Mouse (Mus musculus): ENCODE measurements at regions not wholly inside any gene's neighbourhood (a gene's known extent, or its start where the extent isn't known, plus 50 kb on each side); places are given as distances from the start of the nearest gene placed in this dataset.

GRCm38 (mm10) chr3:154513566-154513965, 82.9 kb upstream of the Cryz start:
- DNase-seq (ENCODE audit: low spot score in 2 of 2), result no peak

DNA sequence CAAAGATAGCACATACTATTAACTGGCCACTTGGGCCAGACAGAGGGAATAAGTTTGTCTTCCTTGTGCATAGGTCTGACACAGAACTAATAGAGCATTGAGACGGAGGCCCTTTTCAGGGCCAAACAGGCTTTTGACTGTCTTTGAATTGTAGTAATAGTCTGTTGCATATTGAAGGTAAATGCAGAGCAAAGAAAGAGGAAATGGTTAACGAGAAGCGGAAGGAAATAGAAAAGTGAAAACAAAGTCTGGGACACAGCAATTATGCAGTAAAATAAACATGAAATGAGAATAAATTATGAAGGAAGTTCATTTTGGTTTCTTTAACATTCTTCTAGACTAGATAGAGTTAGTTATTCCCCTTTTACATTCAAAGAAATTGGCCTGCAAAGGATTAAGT, 86.4 kb upstream of the Cryz start:
- DNase-seq (ENCODE audit: low spot score in 2 of 2), result no peak

GRCm38 (mm10) chr3:154509394-154509793, 87.1 kb upstream of the Cryz start:
- DNase-seq (ENCODE audit: low spot score in 2 of 2), result no peak

DNA sequence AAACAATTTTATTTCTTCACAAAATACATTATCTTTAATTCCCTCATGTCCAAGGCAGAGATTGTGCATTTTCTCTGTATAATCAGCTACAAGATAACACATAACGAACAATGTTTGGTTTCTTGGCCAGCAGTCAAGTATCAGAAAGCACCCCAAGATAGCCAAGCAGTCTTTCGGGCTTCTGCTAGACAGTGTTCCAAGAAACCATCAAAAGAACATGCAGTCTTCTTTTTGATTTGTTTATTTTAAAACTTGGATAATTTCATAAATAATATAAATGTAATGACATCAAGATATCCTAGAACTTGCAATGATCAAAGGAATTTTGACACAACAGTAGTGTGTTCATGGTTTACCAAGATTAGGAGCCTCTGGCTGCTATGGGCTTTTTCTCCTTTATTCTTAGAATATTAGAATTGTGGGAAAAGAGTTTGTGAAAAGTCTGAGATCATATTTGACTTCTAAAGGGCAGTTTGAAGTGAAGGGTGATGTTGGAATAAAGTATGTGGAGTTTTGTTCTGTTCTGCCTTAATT, 103.1 kb upstream of the Cryz start:
- no peak for DNase-seq (ENCODE audit: low spot score in 2 of 2)

DNA sequence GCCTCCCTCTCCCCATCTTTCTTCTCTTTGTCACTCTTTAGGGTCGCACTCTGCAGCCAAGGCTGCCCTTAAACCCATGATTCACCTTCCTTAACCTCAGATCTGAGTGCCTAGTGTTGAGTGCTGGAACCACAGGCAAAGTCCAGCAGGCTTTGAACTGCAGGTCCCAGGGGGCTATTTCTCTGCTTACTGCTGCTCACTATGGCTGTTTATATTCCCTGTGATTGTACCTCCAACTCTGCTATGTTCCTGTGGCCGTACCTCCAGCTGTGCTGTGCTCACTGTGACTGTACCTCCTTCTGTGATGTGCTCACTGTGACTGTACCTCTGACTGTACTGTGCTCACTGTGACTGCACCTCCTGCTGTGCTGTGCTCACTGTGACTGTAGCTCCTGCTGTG, 124.1 kb upstream of the Cryz start:
- DNase-seq (ENCODE audit: low spot score in 2 of 2), result no peak

- DNase-seq (ENCODE audit: low spot score in 2 of 2), result peak; percentile 14 to 21
Observed at GRCm38 (mm10) chr3:154467581-154468374, 128.7 kb upstream of the Cryz start.

- no peak for DNase-seq (ENCODE audit: low spot score in 2 of 2)
Observed at GRCm38 (mm10) chr3:154458208-154458607, 127.7 kb upstream of the Lhx8 start.

DNA sequence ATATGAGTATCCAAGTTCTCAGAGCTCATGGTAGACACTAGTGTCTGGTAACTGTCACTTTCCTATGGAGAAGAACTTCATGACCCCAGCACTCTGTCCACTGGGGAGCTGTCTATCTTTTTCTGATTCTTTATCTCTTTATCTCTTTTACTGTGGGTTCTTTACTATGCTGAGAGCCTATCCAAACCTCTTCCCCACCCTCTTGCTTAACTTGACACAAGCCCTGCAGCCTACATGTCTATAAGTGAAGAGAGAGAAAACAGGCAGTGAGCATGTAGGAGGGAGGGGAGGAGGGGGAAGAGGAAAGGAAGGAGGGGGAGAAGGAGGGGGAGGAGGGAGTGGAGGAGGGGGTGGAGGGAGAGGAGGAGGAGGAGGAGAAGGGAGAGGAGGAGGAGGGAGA, 122.6 kb upstream of the Lhx8 start:
- DNase-seq (ENCODE audit: low spot score in 2 of 2), result no peak

- DNase-seq (ENCODE audit: low spot score in 2 of 2), result no peak
Observed at GRCm38 (mm10) chr3:154452585-154452984, 122.1 kb upstream of the Lhx8 start.

GRCm38 (mm10) chr3:154451169-154451568, 120.7 kb upstream of the Lhx8 start:
- peak; percentile 6 to 13 for DNase-seq (ENCODE audit: low spot score in 2 of 2)

DNA sequence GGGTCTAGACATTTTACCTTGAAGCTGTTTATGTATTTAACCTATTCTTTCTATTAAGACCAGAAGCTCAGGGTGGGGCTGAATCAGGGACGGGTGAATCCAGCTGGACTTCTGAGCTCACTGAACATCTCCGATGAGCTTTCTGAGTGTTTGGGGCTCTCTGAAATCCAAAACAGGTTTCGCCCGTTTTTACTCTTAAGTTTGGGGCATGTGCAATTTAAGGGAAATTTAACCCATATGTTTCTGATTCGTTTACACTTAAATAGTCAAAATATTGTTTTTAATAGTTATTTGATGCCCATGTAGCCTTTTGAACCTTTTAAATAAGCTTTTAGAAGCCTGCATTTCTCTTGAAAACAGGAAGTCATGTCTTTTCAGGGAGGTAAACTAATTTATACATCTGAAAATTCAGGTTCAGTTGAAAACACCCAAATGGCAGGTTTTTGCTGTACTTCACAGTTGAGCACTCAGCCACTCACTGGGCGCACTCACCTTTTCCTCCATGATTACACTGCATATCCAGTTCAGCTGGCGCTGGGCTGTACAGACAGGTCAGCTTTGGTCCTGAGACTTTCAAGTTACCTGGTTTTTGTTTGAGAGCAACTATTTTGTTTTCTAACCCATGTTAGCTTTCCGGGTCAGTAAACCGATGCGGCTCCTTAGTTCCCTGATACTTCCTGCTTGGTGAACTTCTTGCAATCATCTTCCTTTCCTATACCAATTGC, 113.1 kb upstream of the Lhx8 start:
- no peak for DNase-seq (ENCODE audit: low spot score in 2 of 2)

- DNase-seq (ENCODE audit: low spot score in 2 of 2), result no peak
Observed at GRCm38 (mm10) chr3:154441454-154441853, 111.0 kb upstream of the Lhx8 start.

GRCm38 (mm10) chr3:154440899-154441298, 110.4 kb upstream of the Lhx8 start:
- DNase-seq (ENCODE audit: low spot score in 2 of 2), result no peak

DNA sequence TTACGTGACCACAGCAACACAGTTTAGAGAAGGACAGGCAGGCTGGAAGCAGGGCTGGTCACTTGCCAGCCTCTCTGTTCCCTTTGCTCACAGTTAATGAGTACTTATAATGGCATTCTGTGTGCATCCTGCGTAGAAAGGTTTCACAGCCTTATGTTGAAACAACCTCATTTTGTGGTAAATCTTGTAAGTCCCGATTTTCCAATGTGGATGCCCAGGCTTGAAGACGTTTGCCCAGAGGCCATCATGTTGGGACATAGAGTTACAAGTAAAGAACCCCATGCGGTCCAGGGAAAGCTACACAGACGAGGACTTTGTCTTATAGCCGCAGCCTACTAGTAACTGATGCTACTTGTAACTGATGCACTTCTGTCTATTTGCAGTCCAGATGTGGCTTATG, 100.4 kb upstream of the Lhx8 start:
- DNase-seq (ENCODE audit: low spot score in 2 of 2), result no peak

GRCm38 (mm10) chr3:154429666-154430065, 99.2 kb upstream of the Lhx8 start:
- no peak for DNase-seq (ENCODE audit: low spot score in 2 of 2)

GRCm38 (mm10) chr3:154424589-154424988, 94.1 kb upstream of the Lhx8 start:
- DNase-seq (ENCODE audit: low spot score in 2 of 2), result no peak

GRCm38 (mm10) chr3:154421461-154421950, 91.0 kb upstream of the Lhx8 start:
- no peak for DNase-seq (ENCODE audit: low spot score in 2 of 2)

DNA sequence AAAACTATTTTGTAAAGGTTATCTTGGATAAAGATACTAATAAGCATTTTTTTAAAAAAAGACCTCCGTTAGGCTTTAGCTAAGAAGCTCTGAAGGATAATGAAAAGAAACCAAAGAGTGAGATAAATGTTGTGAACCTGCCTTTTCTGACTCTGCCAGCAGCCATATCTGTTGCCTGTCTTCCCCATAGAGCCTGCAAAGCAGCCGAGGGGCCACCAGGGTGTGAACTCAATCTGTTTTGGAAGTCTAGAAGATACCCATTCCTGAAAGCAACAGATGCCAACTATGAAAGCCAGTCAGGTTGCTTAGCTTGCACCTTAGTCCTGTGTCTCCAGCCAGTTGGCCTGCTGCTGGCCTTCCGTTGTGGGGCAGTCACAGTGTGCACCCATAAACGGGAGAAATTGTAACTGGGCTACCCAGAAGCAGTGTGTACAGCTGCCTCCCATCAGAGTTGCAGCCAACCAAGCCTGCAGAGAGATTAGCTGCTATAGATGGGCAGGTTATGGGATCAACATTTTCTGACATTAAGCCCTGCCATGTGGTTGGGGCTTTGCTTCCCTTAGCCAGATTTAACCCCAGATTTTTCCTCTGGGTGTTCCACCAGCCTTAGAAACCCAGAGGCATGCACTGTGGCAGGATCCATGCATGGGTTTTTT, 87.8 kb upstream of the Lhx8 start:
- DNase-seq (ENCODE audit: low spot score in 2 of 2), result no peak

DNA sequence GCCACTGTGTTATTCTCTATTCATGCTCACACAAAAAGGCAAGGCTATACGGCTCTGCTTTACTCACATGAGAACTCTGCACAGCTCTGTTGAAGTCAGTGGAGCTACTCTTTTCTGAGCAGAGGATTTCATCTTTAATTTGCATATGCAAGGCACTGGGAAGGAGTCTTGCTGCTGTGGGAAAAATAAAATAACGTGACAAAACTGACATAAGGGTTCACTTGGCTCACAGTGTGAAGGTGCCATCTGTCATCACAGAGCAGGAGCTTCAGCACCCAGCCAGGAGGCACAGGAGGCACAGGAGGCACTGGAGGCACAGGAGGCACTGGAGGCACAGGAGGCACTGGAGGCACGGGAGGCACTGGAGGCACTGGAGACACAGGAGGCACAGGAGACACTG, 83.9 kb upstream of the Lhx8 start:
- DNase-seq (ENCODE audit: low spot score in 2 of 2), result no peak

DNA sequence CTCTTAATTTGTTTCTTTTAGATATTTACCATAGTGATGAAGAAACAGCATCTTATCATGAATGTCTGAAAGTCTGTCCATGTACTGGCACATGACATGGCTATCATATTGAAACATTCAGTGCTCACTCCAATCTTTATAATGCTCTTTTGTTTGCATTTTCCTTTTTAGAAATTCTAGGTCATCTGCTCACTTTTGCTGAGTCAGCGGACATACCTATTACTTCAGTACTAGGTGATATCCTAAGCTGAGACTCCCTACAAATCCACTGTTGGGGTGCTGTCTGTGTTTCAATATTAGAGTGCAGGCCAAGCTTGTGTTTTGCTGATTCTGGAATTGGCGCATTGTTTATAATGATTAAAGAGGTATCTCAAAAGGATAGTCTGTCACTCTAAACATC, 79.8 kb upstream of the Lhx8 start:
- DNase-seq (ENCODE audit: low spot score in 2 of 2), result no peak

GRCm38 (mm10) chr3:154402081-154402480, 71.6 kb upstream of the Lhx8 start:
- DNase-seq (ENCODE audit: low spot score in 2 of 2), result no peak

- no peak for DNase-seq (ENCODE audit: low spot score in 2 of 2)
Observed at GRCm38 (mm10) chr3:154393626-154394025, 63.2 kb upstream of the Lhx8 start.

All from frontal cortex, postnatal 36 days (tissue).